Mouse (Mus musculus): Measurements from ENCODE around the gene 2010111I01Rik.

DNA sequence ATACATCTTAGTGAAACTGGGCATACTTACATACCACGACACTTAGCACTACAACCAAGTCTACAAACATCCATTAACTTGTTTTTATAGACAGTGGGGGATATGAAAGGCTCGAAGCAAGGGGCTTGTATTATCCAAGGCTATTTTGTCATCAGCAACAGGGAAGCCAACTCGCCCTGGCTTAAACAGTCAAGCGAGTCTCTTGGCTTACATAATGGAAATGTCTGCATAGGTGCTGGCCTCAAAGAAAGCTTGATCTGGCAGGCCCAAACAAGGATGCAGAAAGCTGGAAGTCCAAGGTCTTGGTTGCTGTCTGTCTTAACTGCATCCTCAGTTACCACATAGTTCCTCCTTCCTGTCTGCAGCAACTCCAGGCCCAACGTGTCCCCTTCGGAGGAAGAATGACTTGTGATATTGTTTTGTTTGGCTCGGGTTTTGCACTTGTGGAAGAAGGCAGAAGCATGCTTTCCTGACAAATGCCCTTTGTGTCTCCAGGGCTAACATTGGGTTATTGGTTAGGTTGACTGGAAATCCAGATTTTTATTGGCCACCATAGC is 21.3 kb upstream of the 2010111I01Rik start:
- TF ChIP-seq POLR2A (IDR thresholded peaks at IDR 0.05; ENCODE audit: borderline replicate concordance, control insufficient read depth, low read depth, low read length) (no peak), CTCF (IDR thresholded peaks at IDR 0.05; ENCODE audit: control insufficient read depth, insufficient read depth, low read length) (no peak)
